ENCODE assay signal across 15 mouse cellular contexts in genomic region chr4:62500799-62501198, GRCm38 (mm10). TPM values are rescaled to one million over a fixed set of nuclear protein-coding genes. Genes with fewer than 3 reads are reported as not detected.
A peak's percentile ranks its signal among the peaks of the same experiment; 100 is the strongest.
DNase-seq lines count a peak whose midpoint lies in the region; ATAC-seq and TF ChIP-seq lines count a peak whose summit lies in the region.
"Had no signal": no experiment of that assay in that cellular context is flagged by ENCODE, and none has a peak within 500 bp of the region (broad histone marks: within the 10 kb centered on the region; RNA-seq: fewer than 3 reads in every experiment).

No protein-coding gene starts in this region.

- H3K4me1 ChIP-seq in hindbrain, embryonic 13.5 days (replicated peaks): peaks cover 11% of the 10 kb centered on the region
- H3K4me1 ChIP-seq in hindbrain, embryonic 11.5 days (replicated peaks; ENCODE audit: control insufficient read depth, insufficient read depth, low read length): no peaks in the 10 kb centered on the region
- peaks cover 26% of the 10 kb centered on the region for H3K4me1 ChIP-seq in lung, embryonic 15.5 days
- peaks cover 8% of the 10 kb centered on the region; the same call in 1 of the 2 replicates for H3K4me1 ChIP-seq in lung, postnatal 0 days (ENCODE audit: insufficient read depth, low read depth, low read length)
- 0 out of 2 replicates have a peak, but pooled peaks cover 9% of the 10 kb centered on the region for H3K4me1 ChIP-seq in intestine, embryonic 15.5 days (replicated peaks)
- H3K4me1 ChIP-seq in stomach, embryonic 16.5 days (ENCODE audit: control insufficient read depth, insufficient read depth, low read length): peaks cover 18% of the 10 kb centered on the region; the same call in 1 of the 2 replicates

- TF ChIP-seq EP300 in lung, postnatal 0 days (IDR thresholded peaks at IDR 0.05): no peak

- no peak for DNase-seq in hindbrain, embryonic 11.5 days (ENCODE audit: low spot score)
- DNase-seq in lung, postnatal 0 days (ENCODE audit: low spot score): no peak
- DNase-seq in spleen, postnatal 4 days (ENCODE audit: low spot score in 2 of 2): no peak
- DNase-seq: adrenal gland, postnatal 36 days; cerebellum, adult 11 months; gastrocnemius, postnatal 36 days; kidney, postnatal 25 days; layer of hippocampus, postnatal 36 days; right cerebral cortex, adult 18-20 months; thymus, postnatal 4 days had no signal

- H3K9ac ChIP-seq in hindbrain, embryonic 13.5 days: no peak overlapping the region
- H3K9ac ChIP-seq in hindbrain, embryonic 11.5 days (ENCODE audit: low read depth, low read length): no peak overlapping the region
- no peak overlapping the region for H3K9ac ChIP-seq in lung, embryonic 15.5 days
- no peak overlapping the region for H3K9ac ChIP-seq in lung, postnatal 0 days (replicated peaks; ENCODE audit: low read depth)
- H3K9ac ChIP-seq in intestine, embryonic 15.5 days: no peak overlapping the region
- no peak overlapping the region for H3K9ac ChIP-seq in stomach, embryonic 16.5 days (ENCODE audit: low read length)

- no peaks in the 10 kb centered on the region for H3K9me3 ChIP-seq in hindbrain, embryonic 13.5 days
- H3K9me3 ChIP-seq in hindbrain, embryonic 11.5 days (ENCODE audit: control insufficient read depth, low read length): no peaks in the 10 kb centered on the region
- H3K9me3 ChIP-seq in lung, embryonic 15.5 days: no peaks in the 10 kb centered on the region
- no peaks in the 10 kb centered on the region for H3K9me3 ChIP-seq in lung, postnatal 0 days (ENCODE audit: low read length)
- no peaks in the 10 kb centered on the region for H3K9me3 ChIP-seq in intestine, embryonic 15.5 days
- H3K9me3 ChIP-seq in stomach, embryonic 16.5 days (replicated peaks; ENCODE audit: control insufficient read depth, low read length): no peaks in the 10 kb centered on the region

- H3K4me3 ChIP-seq in hindbrain, embryonic 13.5 days: no peak overlapping the region
- no peak overlapping the region for H3K4me3 ChIP-seq in hindbrain, embryonic 11.5 days (ENCODE audit: low read depth, low read length)
- H3K4me3 ChIP-seq in lung, embryonic 15.5 days: peak overlapping the region; percentile 74; the same call in 1 of the 2 replicates
- no peak overlapping the region for H3K4me3 ChIP-seq in lung, postnatal 0 days (ENCODE audit: low read depth, low read length)
- H3K4me3 ChIP-seq in intestine, embryonic 15.5 days (replicated peaks): peak overlapping the region; percentile 86
- peak overlapping the region; percentile 21 for H3K4me3 ChIP-seq in stomach, embryonic 16.5 days (replicated peaks; ENCODE audit: low read length)

- H3K27me3 ChIP-seq in hindbrain, embryonic 13.5 days: no peaks in the 10 kb centered on the region
- no peaks in the 10 kb centered on the region for H3K27me3 ChIP-seq in hindbrain, embryonic 11.5 days (ENCODE audit: control insufficient read depth, insufficient read depth, low read length)
- no peaks in the 10 kb centered on the region for H3K27me3 ChIP-seq in lung, embryonic 15.5 days
- no peaks in the 10 kb centered on the region for H3K27me3 ChIP-seq in lung, postnatal 0 days (replicated peaks; ENCODE audit: insufficient read depth, low read length)
- H3K27me3 ChIP-seq in intestine, embryonic 15.5 days (replicated peaks): no peaks in the 10 kb centered on the region
- no peaks in the 10 kb centered on the region for H3K27me3 ChIP-seq in stomach, embryonic 16.5 days (ENCODE audit: control insufficient read depth, insufficient read depth, low read length)

- WGBS in hindbrain, embryonic 13.5 days: 94% methylated on average over 4 of the region's 4 CpGs
- WGBS in hindbrain, embryonic 11.5 days: 93% methylated on average over 4 of the region's 4 CpGs
- 76% methylated on average over 4 of the region's 4 CpGs for WGBS in lung, embryonic 15.5 days
- 71% methylated on average over 4 of the region's 4 CpGs for WGBS in lung, postnatal 0 days
- 63% methylated on average over 4 of the region's 4 CpGs for WGBS in intestine, embryonic 15.5 days
- WGBS in stomach, embryonic 16.5 days: 71% methylated on average over 4 of the region's 4 CpGs

- ATAC-seq in hindbrain, embryonic 13.5 days (ENCODE audit: low FRiP score): no peak
- no peak for ATAC-seq in hindbrain, embryonic 11.5 days (ENCODE audit: low FRiP score)
- ATAC-seq in lung, embryonic 15.5 days (ENCODE audit: borderline replicate concordance, extremely low read depth, low FRiP score, low TSS enrichment): no peak
- ATAC-seq in lung, postnatal 0 days: no peak
- peak; percentile 41 for ATAC-seq in intestine, embryonic 15.5 days
- no peak for ATAC-seq in stomach, embryonic 16.5 days (ENCODE audit: insufficient read depth, low FRiP score)

- H3K27ac ChIP-seq in hindbrain, embryonic 13.5 days: no peak overlapping the region
- H3K27ac ChIP-seq in hindbrain, embryonic 11.5 days (ENCODE audit: low read depth, low read length): no peak overlapping the region
- no peak overlapping the region for H3K27ac ChIP-seq in lung, embryonic 15.5 days
- H3K27ac ChIP-seq in lung, postnatal 0 days (ENCODE audit: low read length): no peak overlapping the region
- H3K27ac ChIP-seq in intestine, embryonic 15.5 days: 0 out of 2 replicates have a peak overlapping the region, but pooled peaks have one; percentile 33
- peak overlapping the region; percentile 92 for H3K27ac ChIP-seq in stomach, embryonic 16.5 days (ENCODE audit: low read length)

- H3K36me3 ChIP-seq in hindbrain, embryonic 13.5 days: peaks cover 41% of the 10 kb centered on the region
- H3K36me3 ChIP-seq in hindbrain, embryonic 11.5 days (ENCODE audit: control insufficient read depth, insufficient read depth, low read length): 0 out of 2 replicates have a peak, but pooled peaks cover 5% of the 10 kb centered on the region
- H3K36me3 ChIP-seq in lung, embryonic 15.5 days: peaks cover 22% of the 10 kb centered on the region
- H3K36me3 ChIP-seq in lung, postnatal 0 days (ENCODE audit: insufficient read depth, low read length): no peaks in the 10 kb centered on the region
- peaks cover 21% of the 10 kb centered on the region for H3K36me3 ChIP-seq in intestine, embryonic 15.5 days
- peaks cover 14% of the 10 kb centered on the region; the same call in 1 of the 2 replicates for H3K36me3 ChIP-seq in stomach, embryonic 16.5 days (ENCODE audit: control insufficient read depth, insufficient read depth, low read length)

- H3K4me2 ChIP-seq in hindbrain, embryonic 13.5 days: peak overlapping the region; percentile 67
- H3K4me2 ChIP-seq in hindbrain, embryonic 11.5 days (replicated peaks; ENCODE audit: low read depth, low read length): no peak overlapping the region
- peak overlapping the region; percentile 62; the same call in 1 of the 2 replicates for H3K4me2 ChIP-seq in lung, embryonic 15.5 days
- no peak overlapping the region for H3K4me2 ChIP-seq in lung, postnatal 0 days (replicated peaks; ENCODE audit: low read depth, low read length)
- H3K4me2 ChIP-seq in intestine, embryonic 15.5 days (replicated peaks): peak overlapping the region; percentile 72
- peak overlapping the region; percentile 76 for H3K4me2 ChIP-seq in stomach, embryonic 16.5 days (ENCODE audit: low read depth, low read length)

- no peak for TF ChIP-seq CTCF in lung, postnatal 0 days (IDR thresholded peaks at IDR 0.05)

RNA-seq across cellular contexts. Expression of gene Hdhd3, which starts 2.5 kb away (rescaled TPM):
- polyA plus RNA-seq in hindbrain, embryonic 13.5 days (2015; fragmentation: Nextera tagmentation; extraction: Ambion mirVana): 13.3 and 15.5 TPM in 2 replicates
- polyA plus RNA-seq in hindbrain, embryonic 11.5 days (2014; fragmentation: Nextera tagmentation; extraction: Ambion mirVana): 13.7 and 16.7 TPM in 2 replicates
- polyA plus RNA-seq in lung, embryonic 15.5 days (2015; fragmentation: Nextera tagmentation; extraction: Ambion mirVana): 18.6 and 21.1 TPM in 2 replicates
- polyA plus RNA-seq in lung, postnatal 0 days (2015; fragmentation: Nextera tagmentation; extraction: Ambion mirVana): 15.0 and 18.3 TPM in 2 replicates
- 61.6 and 76.4 TPM in 2 replicates for polyA plus RNA-seq in intestine, embryonic 15.5 days (2015; fragmentation: Nextera tagmentation; extraction: Ambion mirVana)
- 30.0 and 32.1 TPM in 2 replicates for polyA plus RNA-seq in stomach, embryonic 16.5 days (2015; fragmentation: Nextera tagmentation; extraction: Ambion mirVana)

RNA-seq across cellular contexts. Expression of gene Alad, which starts 18.9 kb away (rescaled TPM):
- 64.2 and 66.1 TPM in 2 replicates for polyA plus RNA-seq in hindbrain, embryonic 13.5 days (2015; fragmentation: Nextera tagmentation; extraction: Ambion mirVana)
- polyA plus RNA-seq in hindbrain, embryonic 11.5 days (2014; fragmentation: Nextera tagmentation; extraction: Ambion mirVana): 77.5 and 80.1 TPM in 2 replicates
- 116 and 117 TPM in 2 replicates for polyA plus RNA-seq in lung, embryonic 15.5 days (2015; fragmentation: Nextera tagmentation; extraction: Ambion mirVana)
- polyA plus RNA-seq in lung, postnatal 0 days (2015; fragmentation: Nextera tagmentation; extraction: Ambion mirVana): 110 and 111 TPM in 2 replicates
- 156 and 161 TPM in 2 replicates for polyA plus RNA-seq in intestine, embryonic 15.5 days (2015; fragmentation: Nextera tagmentation; extraction: Ambion mirVana)
- 144 and 150 TPM in 2 replicates for polyA plus RNA-seq in stomach, embryonic 16.5 days (2015; fragmentation: Nextera tagmentation; extraction: Ambion mirVana)

RNA-seq across cellular contexts. Expression of gene Bspry, which starts 20.9 kb away (rescaled TPM):
- 0.43 and 0.95 TPM in 2 replicates for polyA plus RNA-seq in hindbrain, embryonic 13.5 days (2015; fragmentation: Nextera tagmentation; extraction: Ambion mirVana)
- 0.94 and 1.0 TPM in 2 replicates for polyA plus RNA-seq in hindbrain, embryonic 11.5 days (2014; fragmentation: Nextera tagmentation; extraction: Ambion mirVana)
- polyA plus RNA-seq in lung, embryonic 15.5 days (2015; fragmentation: Nextera tagmentation; extraction: Ambion mirVana): 36.7 and 44.0 TPM in 2 replicates
- polyA plus RNA-seq in lung, postnatal 0 days (2015; fragmentation: Nextera tagmentation; extraction: Ambion mirVana): 26.8 and 33.0 TPM in 2 replicates
- 31.7 and 33.2 TPM in 2 replicates for polyA plus RNA-seq in intestine, embryonic 15.5 days (2015; fragmentation: Nextera tagmentation; extraction: Ambion mirVana)
- polyA plus RNA-seq in stomach, embryonic 16.5 days (2015; fragmentation: Nextera tagmentation; extraction: Ambion mirVana): 29.3 and 35.5 TPM in 2 replicates

RNA-seq across cellular contexts. Expression of gene Pole3, which starts 24.1 kb away (rescaled TPM):
- polyA plus RNA-seq in hindbrain, embryonic 13.5 days (2015; fragmentation: Nextera tagmentation; extraction: Ambion mirVana): 68.2 and 70.3 TPM in 2 replicates
- polyA plus RNA-seq in hindbrain, embryonic 11.5 days (2014; fragmentation: Nextera tagmentation; extraction: Ambion mirVana): 116 and 117 TPM in 2 replicates
- polyA plus RNA-seq in lung, embryonic 15.5 days (2015; fragmentation: Nextera tagmentation; extraction: Ambion mirVana): 89.5 and 90.2 TPM in 2 replicates
- 32.8 and 35.6 TPM in 2 replicates for polyA plus RNA-seq in lung, postnatal 0 days (2015; fragmentation: Nextera tagmentation; extraction: Ambion mirVana)
- 70.5 and 71.5 TPM in 2 replicates for polyA plus RNA-seq in intestine, embryonic 15.5 days (2015; fragmentation: Nextera tagmentation; extraction: Ambion mirVana)
- 76.0 and 77.8 TPM in 2 replicates for polyA plus RNA-seq in stomach, embryonic 16.5 days (2015; fragmentation: Nextera tagmentation; extraction: Ambion mirVana)

RNA-seq across cellular contexts. Expression of gene 4933430I17Rik, which starts 24.4 kb away (rescaled TPM):
- polyA plus RNA-seq in hindbrain, embryonic 13.5 days (2015; fragmentation: Nextera tagmentation; extraction: Ambion mirVana): 0.55 and 0.82 TPM in 2 replicates
- polyA plus RNA-seq in hindbrain, embryonic 11.5 days (2014; fragmentation: Nextera tagmentation; extraction: Ambion mirVana): 0.91 and 1.8 TPM in 2 replicates
- 0.47 and 0.72 TPM in 2 replicates for polyA plus RNA-seq in lung, embryonic 15.5 days (2015; fragmentation: Nextera tagmentation; extraction: Ambion mirVana)
- 0.12 and 0.21 TPM in 2 replicates for polyA plus RNA-seq in lung, postnatal 0 days (2015; fragmentation: Nextera tagmentation; extraction: Ambion mirVana)
- polyA plus RNA-seq in intestine, embryonic 15.5 days (2015; fragmentation: Nextera tagmentation; extraction: Ambion mirVana): 0.15 and 0.43 TPM in 2 replicates
- polyA plus RNA-seq in stomach, embryonic 16.5 days (2015; fragmentation: Nextera tagmentation; extraction: Ambion mirVana): 0.31 TPM in 1 of 2 replicates, not detected in the other
- polyA plus RNA-seq: liver, adult 2 months had no signal

Comparison
In these comparisons a context has a peak if more than half of its experiments do, and no peak if none do; other contexts are left out.
1. H3K4me2 ChIP-seq: peak in hindbrain, embryonic 13.5 days (single experiment), lung, embryonic 15.5 days (single experiment), intestine, embryonic 15.5 days (single experiment) and stomach, embryonic 16.5 days (single experiment); none in hindbrain, embryonic 11.5 days (single experiment) and lung, postnatal 0 days (single experiment).
2. H3K4me3 ChIP-seq: peak in lung, embryonic 15.5 days (single experiment), intestine, embryonic 15.5 days (single experiment) and stomach, embryonic 16.5 days (single experiment); none in hindbrain, embryonic 13.5 days (single experiment), hindbrain, embryonic 11.5 days (single experiment) and lung, postnatal 0 days (single experiment).
3. H3K27ac ChIP-seq: peak in intestine, embryonic 15.5 days (single experiment) and stomach, embryonic 16.5 days (single experiment); none in hindbrain, embryonic 13.5 days (single experiment), hindbrain, embryonic 11.5 days (single experiment), lung, embryonic 15.5 days (single experiment) and lung, postnatal 0 days (single experiment).
4. RNA of gene Bspry, which starts 20.9 kb away (polyA plus RNA-seq): 36.7 to 44.0 TPM in lung, embryonic 15.5 days, 26.8 to 33.0 TPM in lung, postnatal 0 days, 31.7 to 33.2 TPM in intestine, embryonic 15.5 days and 29.3 to 35.5 TPM in stomach, embryonic 16.5 days; 0.43 to 0.95 TPM in hindbrain, embryonic 13.5 days and 0.94 to 1.0 TPM in hindbrain, embryonic 11.5 days; every median in the first group is over 10 times any median in the second.